Mouse (Mus musculus) gastrocnemius, postnatal 10 days (tissue): ENCODE measurements around the gene Pard3. TPM values are rescaled to one million over a fixed set of nuclear protein-coding genes. Genes with fewer than 3 reads are reported as not detected.

Source experiments
- DNase-seq: peaks from one replicate; pipeline ENCODE4 v3.0.0; 2021; ENCODE audit warnings: mixed read lengths
- total RNA-seq, 2 experiments: library from RNA; stranded (reverse); gene quantifications; 2 replicates each; pipeline ENCODE4 v1.2.3; 2021

Gene Pard3
- total RNA-seq, 2 experiments from 2014 or later: 30.3 to 37.2 TPM

GRCm38 (mm10) chr8:127614206-127614605 is 550.5 kb downstream of the Pard3 start:
- DNase-seq: no peak

GRCm38 (mm10) chr8:127616681-127617080 is 553.0 kb downstream of the Pard3 start:
- DNase-seq: no peak

GRCm38 (mm10) chr8:127622137-127622536 is 558.4 kb downstream of the Pard3 start:
- no peak for DNase-seq

- no peak for DNase-seq
Observed at GRCm38 (mm10) chr8:127638232-127639087, 574.8 kb downstream of the Pard3 start.

- no peak for DNase-seq
Observed at GRCm38 (mm10) chr8:127639088-127639453, 575.4 kb downstream of the Pard3 start.

GRCm38 (mm10) chr8:127655559-127655958 is 591.9 kb downstream of the Pard3 start:
- no peak for DNase-seq

Other genes with a start within 250 kb of the Pard3 start
- gene Tomm20, start 118.0 kb upstream of the Pard3 start, total RNA-seq: 100 to 1,000 TPM; 114 to 122 TPM
- 1 to 10 TPM; 6.6 to 9.0 TPM for gene Rbm34, start 92.8 kb upstream of the Pard3 start, total RNA-seq